Mouse (Mus musculus): ENCODE measurements at regions not wholly inside any gene's neighbourhood (a gene's known extent, or its start where the extent isn't known, plus 50 kb on each side); places are given as distances from the start of the nearest gene placed in this dataset.

GRCm38 (mm10) chr17:94553400-94553799, 196.4 kb downstream of the Mettl4 start:
- intact Hi-C loops (cut with DNase I): loop anchor here (10.0 kb wide), 1 partner anchor 1399 kb away; no protein-coding TSS in a partner anchor
- DNase-seq: peak in 1 of 2 experiments; percentile 1

GRCm38 (mm10) chr17:94528765-94529164, 221.1 kb downstream of the Mettl4 start:
- no peak for DNase-seq
- intact Hi-C loops (cut with DNase I): no loop called here

Data from heart, postnatal 14 days (tissue).